Mouse (Mus musculus): ENCODE data around the gene Srgap3. TPM values are rescaled to one million over a fixed set of nuclear protein-coding genes. Genes with fewer than 3 reads are reported as not detected.

Srgap3 gene
- polyA plus RNA-seq, 1 experiment, result 0.01 TPM

GRCm38 (mm10) chr6:112840400-112840799 lies 106.7 kb downstream of the Srgap3 start:
- TF ChIP-seq GATA1 (IDR thresholded peaks at IDR 0.05; ENCODE audit: low read length) (no peak), TAL1 (IDR thresholded peaks at IDR 0.05; ENCODE audit: low read length) (no peak)
- Histone ChIP-seq H3K36me3 (ENCODE audit: control insufficient read depth) (no peaks in the 10 kb centered on the region), H3K4me1 (ENCODE audit: control insufficient read depth) (no peaks in the 10 kb centered on the region), H3K4me3 (replicated peaks) (no peak overlapping the region), H3K27me3 (ENCODE audit: control insufficient read depth) (no peaks in the 10 kb centered on the region), H3K9me3 (ENCODE audit: control insufficient read depth, low read length) (no peaks in the 10 kb centered on the region)

DNA sequence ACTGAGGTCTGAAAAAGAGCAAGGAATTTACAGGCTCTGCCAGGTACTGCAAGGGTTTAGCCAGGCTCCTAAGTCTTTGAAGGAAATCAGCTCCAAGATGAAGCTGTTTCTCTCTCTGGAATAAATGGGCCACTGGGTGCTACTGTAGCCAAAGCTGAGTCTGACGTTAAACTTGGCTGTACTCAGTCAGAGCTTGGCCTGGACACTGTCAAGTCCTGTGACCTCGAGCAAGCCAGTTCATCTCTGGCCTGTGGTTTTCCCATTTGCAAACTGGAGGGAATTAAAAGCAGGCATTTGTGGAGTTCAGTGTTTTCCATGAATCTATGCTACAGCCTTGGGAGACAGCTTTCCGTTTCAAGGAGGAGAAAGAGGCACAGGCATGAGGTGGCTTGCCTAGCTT lies 107.7 kb downstream of the Srgap3 start:
- TF ChIP-seq TAL1 (IDR thresholded peaks at IDR 0.05; ENCODE audit: low read length), result no peak
- TF ChIP-seq GATA1 (IDR thresholded peaks at IDR 0.05; ENCODE audit: low read length), result no peak
- Histone ChIP-seq H3K36me3 (ENCODE audit: control insufficient read depth) (no peaks in the 10 kb centered on the region), H3K4me1 (ENCODE audit: control insufficient read depth) (no peaks in the 10 kb centered on the region), H3K4me3 (replicated peaks) (no peak overlapping the region), H3K9me3 (ENCODE audit: control insufficient read depth, low read length) (no peaks in the 10 kb centered on the region), H3K27me3 (ENCODE audit: control insufficient read depth) (no peaks in the 10 kb centered on the region)

GRCm38 (mm10) chr6:112838879-112839278 lies 108.2 kb downstream of the Srgap3 start:
- TF ChIP-seq GATA1 (IDR thresholded peaks at IDR 0.05; ENCODE audit: low read length) (no peak), TAL1 (IDR thresholded peaks at IDR 0.05; ENCODE audit: low read length) (no peak)
- no peaks in the 10 kb centered on the region for H3K9me3 ChIP-seq (ENCODE audit: control insufficient read depth, low read length)
- no peaks in the 10 kb centered on the region for H3K4me1 ChIP-seq (ENCODE audit: control insufficient read depth)
- H3K27me3 ChIP-seq (ENCODE audit: control insufficient read depth), result no peaks in the 10 kb centered on the region
- no peak overlapping the region for H3K4me3 ChIP-seq (replicated peaks)
- no peaks in the 10 kb centered on the region for H3K36me3 ChIP-seq (ENCODE audit: control insufficient read depth)

GRCm38 (mm10) chr6:112836712-112837111 lies 110.4 kb downstream of the Srgap3 start:
- H3K36me3 ChIP-seq (ENCODE audit: control insufficient read depth), result no peaks in the 10 kb centered on the region
- no peaks in the 10 kb centered on the region for H3K27me3 ChIP-seq (ENCODE audit: control insufficient read depth)
- H3K4me3 ChIP-seq (replicated peaks), result no peak overlapping the region
- H3K9me3 ChIP-seq (ENCODE audit: control insufficient read depth, low read length), result no peaks in the 10 kb centered on the region
- no peaks in the 10 kb centered on the region for H3K4me1 ChIP-seq (ENCODE audit: control insufficient read depth)
- TF ChIP-seq GATA1 (IDR thresholded peaks at IDR 0.05; ENCODE audit: low read length), result no peak
- TF ChIP-seq TAL1 (IDR thresholded peaks at IDR 0.05; ENCODE audit: low read length), result no peak

DNA sequence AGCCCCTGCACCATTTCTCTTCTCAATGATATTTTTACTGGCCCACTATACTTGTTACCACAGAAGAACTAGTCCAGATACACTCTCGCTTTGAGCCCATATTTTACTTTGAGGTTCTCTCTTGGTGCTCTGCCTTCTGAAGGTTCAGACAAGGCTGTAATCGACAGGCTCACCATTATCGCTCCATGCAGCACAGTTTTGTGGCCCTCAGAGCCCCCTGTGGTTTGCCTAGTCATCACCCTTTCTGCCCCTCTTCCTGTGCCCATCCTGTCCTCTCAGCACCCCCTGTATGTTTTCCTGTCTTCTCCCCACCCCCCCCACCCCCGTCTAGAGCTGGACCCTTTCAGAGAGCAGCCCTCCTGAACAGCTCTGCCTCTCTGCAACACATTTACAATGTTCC lies 111.7 kb downstream of the Srgap3 start:
- TF ChIP-seq GATA1 (IDR thresholded peaks at IDR 0.05; ENCODE audit: low read length) (no peak), TAL1 (IDR thresholded peaks at IDR 0.05; ENCODE audit: low read length) (no peak)
- H3K4me3 ChIP-seq (replicated peaks), result no peak overlapping the region
- H3K4me1 ChIP-seq (ENCODE audit: control insufficient read depth), result no peaks in the 10 kb centered on the region
- no peaks in the 10 kb centered on the region for H3K27me3 ChIP-seq (ENCODE audit: control insufficient read depth)
- H3K9me3 ChIP-seq (ENCODE audit: control insufficient read depth, low read length), result no peaks in the 10 kb centered on the region
- H3K36me3 ChIP-seq (ENCODE audit: control insufficient read depth), result no peaks in the 10 kb centered on the region

- no peak overlapping the region for H3K4me3 ChIP-seq (replicated peaks)
- no peaks in the 10 kb centered on the region for H3K27me3 ChIP-seq (ENCODE audit: control insufficient read depth)
- no peaks in the 10 kb centered on the region for H3K9me3 ChIP-seq (ENCODE audit: control insufficient read depth, low read length)
- TF ChIP-seq TAL1 (IDR thresholded peaks at IDR 0.05; ENCODE audit: low read length) (no peak), GATA1 (IDR thresholded peaks at IDR 0.05; ENCODE audit: low read length) (no peak)
- no peaks in the 10 kb centered on the region for H3K36me3 ChIP-seq (ENCODE audit: control insufficient read depth)
- no peaks in the 10 kb centered on the region for H3K4me1 ChIP-seq (ENCODE audit: control insufficient read depth)
Measured at GRCm38 (mm10) chr6:112834430-112834829, 112.6 kb downstream of the Srgap3 start.

DNA sequence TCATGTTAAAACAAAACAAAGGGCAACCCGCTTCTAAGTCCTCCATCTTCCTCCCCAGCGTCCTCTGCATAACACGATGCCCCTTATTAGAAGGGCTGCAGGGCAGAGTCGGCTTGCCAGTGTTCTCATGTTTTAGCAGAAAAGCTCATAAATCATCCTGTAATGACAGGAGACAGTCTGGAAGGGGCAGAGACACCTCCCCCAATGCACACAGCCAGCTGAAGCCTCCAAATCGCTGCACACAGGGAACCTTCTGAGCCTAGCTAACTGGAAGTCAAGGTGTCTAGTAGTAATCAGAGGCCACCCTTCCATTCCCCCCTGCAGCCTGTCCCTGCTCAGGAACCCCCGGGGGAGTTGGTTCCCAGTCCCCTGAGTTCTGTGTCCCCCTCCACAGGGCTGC lies 113.3 kb downstream of the Srgap3 start:
- Histone ChIP-seq H3K4me3 (replicated peaks) (no peak overlapping the region), H3K9me3 (ENCODE audit: control insufficient read depth, low read length) (no peaks in the 10 kb centered on the region), H3K4me1 (ENCODE audit: control insufficient read depth) (no peaks in the 10 kb centered on the region), H3K36me3 (ENCODE audit: control insufficient read depth) (no peaks in the 10 kb centered on the region), H3K27me3 (ENCODE audit: control insufficient read depth) (no peaks in the 10 kb centered on the region)
- no peak for TF ChIP-seq GATA1 (IDR thresholded peaks at IDR 0.05; ENCODE audit: low read length)
- no peak for TF ChIP-seq TAL1 (IDR thresholded peaks at IDR 0.05; ENCODE audit: low read length)

GRCm38 (mm10) chr6:112829196-112829595 lies 117.9 kb downstream of the Srgap3 start:
- TF ChIP-seq GATA1 (IDR thresholded peaks at IDR 0.05; ENCODE audit: low read length), result no peak
- no peak for TF ChIP-seq TAL1 (IDR thresholded peaks at IDR 0.05; ENCODE audit: low read length)
- no peaks in the 10 kb centered on the region for H3K4me1 ChIP-seq (ENCODE audit: control insufficient read depth)
- H3K9me3 ChIP-seq (ENCODE audit: control insufficient read depth, low read length), result no peaks in the 10 kb centered on the region
- no peaks in the 10 kb centered on the region for H3K36me3 ChIP-seq (ENCODE audit: control insufficient read depth)
- no peaks in the 10 kb centered on the region for H3K27me3 ChIP-seq (ENCODE audit: control insufficient read depth)
- H3K4me3 ChIP-seq (replicated peaks), result no peak overlapping the region

GRCm38 (mm10) chr6:112828420-112828819 lies 118.6 kb downstream of the Srgap3 start:
- H3K4me1 ChIP-seq (ENCODE audit: control insufficient read depth), result no peaks in the 10 kb centered on the region
- TF ChIP-seq GATA1 (IDR thresholded peaks at IDR 0.05; ENCODE audit: low read length) (no peak), TAL1 (IDR thresholded peaks at IDR 0.05; ENCODE audit: low read length) (no peak)
- no peaks in the 10 kb centered on the region for H3K36me3 ChIP-seq (ENCODE audit: control insufficient read depth)
- no peaks in the 10 kb centered on the region for H3K27me3 ChIP-seq (ENCODE audit: control insufficient read depth)
- no peaks in the 10 kb centered on the region for H3K9me3 ChIP-seq (ENCODE audit: control insufficient read depth, low read length)
- H3K4me3 ChIP-seq (replicated peaks), result no peak overlapping the region

DNA sequence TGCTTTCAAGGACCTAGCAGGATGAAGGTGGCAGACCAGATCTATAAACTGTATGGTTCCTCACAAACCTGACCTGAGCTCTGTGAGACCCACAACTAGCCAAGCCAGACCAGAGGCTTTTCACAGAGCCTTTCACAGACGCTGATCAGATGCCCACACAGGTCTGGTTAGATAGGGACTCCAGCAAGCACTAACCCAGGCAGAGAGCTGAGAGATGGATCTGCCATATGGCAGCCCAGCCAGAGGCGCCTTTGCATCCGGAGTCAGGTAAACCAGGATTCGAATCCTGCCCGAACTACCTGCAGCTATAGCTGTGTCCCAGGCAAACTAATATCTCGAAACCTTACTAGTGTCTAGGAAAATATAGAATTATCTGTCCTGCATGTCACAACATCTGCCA lies 121.4 kb downstream of the Srgap3 start:
- H3K4me1 ChIP-seq (ENCODE audit: control insufficient read depth), result no peaks in the 10 kb centered on the region
- H3K36me3 ChIP-seq (ENCODE audit: control insufficient read depth), result no peaks in the 10 kb centered on the region
- H3K27me3 ChIP-seq (ENCODE audit: control insufficient read depth), result no peaks in the 10 kb centered on the region
- H3K4me3 ChIP-seq (replicated peaks), result no peak overlapping the region
- H3K9me3 ChIP-seq (ENCODE audit: control insufficient read depth, low read length), result no peaks in the 10 kb centered on the region
- TF ChIP-seq TAL1 (IDR thresholded peaks at IDR 0.05; ENCODE audit: low read length) (no peak), GATA1 (IDR thresholded peaks at IDR 0.05; ENCODE audit: low read length) (no peak)

Measured in erythroblast, embryonic 14.5 days (primary cell).